Mouse (Mus musculus): ENCODE measurements around the gene Upp2.

The Upp2 gene

DNA sequence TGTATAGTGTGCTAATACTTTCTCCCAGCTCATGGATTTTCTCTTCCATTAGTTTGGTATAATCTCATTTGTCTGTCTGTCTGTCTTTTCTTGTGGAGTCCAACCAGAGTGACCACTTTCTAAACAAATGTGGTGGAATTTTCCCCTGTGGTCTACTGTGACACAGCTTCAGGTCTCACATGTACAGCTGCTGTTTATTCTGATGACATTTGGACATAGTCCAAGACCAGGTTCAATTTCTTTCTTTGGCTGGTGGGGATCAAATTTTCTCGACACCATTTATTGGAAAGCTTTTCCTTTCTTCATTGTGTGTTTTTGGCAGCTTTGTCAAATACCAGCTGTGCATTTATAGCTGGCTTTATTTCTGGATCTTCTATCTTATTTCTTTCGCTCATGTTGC is 191.0 kb downstream of the Upp2 start:
- Histone ChIP-seq H3K36me3 (ENCODE audit: control insufficient read depth, insufficient read depth, low read length, poor library complexity, severe bottlenecking) (no peaks in the 10 kb centered on the region), H3K27me3 (ENCODE audit: control insufficient read depth, insufficient read depth, low read length, poor library complexity, severe bottlenecking) (no peaks in the 10 kb centered on the region)
- DNase-seq (ENCODE audit: low read depth, low spot score): no peak

GRCm38 (mm10) chr2:58759676-58760075 is 192.6 kb downstream of the Upp2 start:
- Histone ChIP-seq H3K36me3 (ENCODE audit: control insufficient read depth, insufficient read depth, low read length, poor library complexity, severe bottlenecking) (no peaks in the 10 kb centered on the region), H3K27me3 (ENCODE audit: control insufficient read depth, insufficient read depth, low read length, poor library complexity, severe bottlenecking) (no peaks in the 10 kb centered on the region)
- DNase-seq (ENCODE audit: low read depth, low spot score): no peak

DNA sequence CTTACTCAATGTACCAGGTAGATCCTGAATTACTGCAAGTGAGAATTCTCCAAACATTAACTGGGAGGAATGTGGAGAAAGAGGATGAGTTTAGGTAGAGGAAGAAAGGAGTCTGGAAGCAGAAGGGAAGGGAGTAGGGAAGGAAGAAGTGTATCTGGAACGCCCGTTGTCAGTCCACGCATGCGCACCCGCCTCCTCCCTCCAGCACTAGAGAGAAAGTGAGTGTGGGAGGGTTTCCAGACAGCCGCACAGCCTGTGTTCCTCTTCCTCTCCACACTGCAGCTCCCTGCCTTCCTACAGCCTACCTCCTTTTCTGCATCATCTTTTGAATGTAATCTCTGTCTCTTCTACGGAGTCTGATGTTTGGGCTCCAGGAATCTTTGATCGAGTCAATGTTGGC is 198.0 kb downstream of the Upp2 start:
- DNase-seq (ENCODE audit: low read depth, low spot score): no peak
- Histone ChIP-seq H3K36me3 (ENCODE audit: control insufficient read depth, insufficient read depth, low read length, poor library complexity, severe bottlenecking) (no peaks in the 10 kb centered on the region), H3K27me3 (ENCODE audit: control insufficient read depth, insufficient read depth, low read length, poor library complexity, severe bottlenecking) (0 out of 2 replicates have a peak, but pooled peaks cover 2% of the 10 kb centered on the region)

GRCm38 (mm10) chr2:58773833-58774232 is 206.7 kb downstream of the Upp2 start:
- no peaks in the 10 kb centered on the region for H3K27me3 ChIP-seq (ENCODE audit: control insufficient read depth, insufficient read depth, low read length, poor library complexity, severe bottlenecking)
- no peak for DNase-seq (ENCODE audit: low read depth, low spot score)
- no peaks in the 10 kb centered on the region for H3K36me3 ChIP-seq (ENCODE audit: control insufficient read depth, insufficient read depth, low read length, poor library complexity, severe bottlenecking)

GRCm38 (mm10) chr2:58778986-58779495 is 211.9 kb downstream of the Upp2 start:
- no peaks in the 10 kb centered on the region for H3K27me3 ChIP-seq (ENCODE audit: control insufficient read depth, insufficient read depth, low read length, poor library complexity, severe bottlenecking)
- no peak for DNase-seq (ENCODE audit: low read depth, low spot score)
- no peaks in the 10 kb centered on the region for H3K36me3 ChIP-seq (ENCODE audit: control insufficient read depth, insufficient read depth, low read length, poor library complexity, severe bottlenecking)

GRCm38 (mm10) chr2:58783526-58783925 is 216.4 kb downstream of the Upp2 start:
- H3K36me3 ChIP-seq (ENCODE audit: control insufficient read depth, insufficient read depth, low read length, poor library complexity, severe bottlenecking): no peaks in the 10 kb centered on the region
- no peak for DNase-seq (ENCODE audit: low read depth, low spot score)

DNA sequence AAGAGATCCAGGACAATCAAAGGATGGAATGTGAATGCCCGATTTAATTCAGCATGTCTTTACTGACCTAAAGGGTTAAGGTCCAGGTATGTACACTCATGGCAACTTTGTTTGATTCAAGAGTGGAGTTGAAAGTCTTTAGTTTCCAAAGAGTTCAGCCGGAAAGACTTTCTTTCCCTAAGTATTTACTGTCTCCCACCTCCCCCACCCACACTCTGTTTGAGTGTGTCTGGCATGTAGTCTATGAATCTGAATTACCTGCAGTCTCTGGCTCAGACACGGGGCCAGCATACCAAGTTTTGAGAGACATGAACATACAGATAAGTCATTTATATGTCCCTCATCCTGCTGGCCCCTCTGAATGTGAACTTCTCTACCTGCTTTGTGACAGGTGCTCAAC is 219.1 kb downstream of the Upp2 start:
- Histone ChIP-seq H3K27me3 (ENCODE audit: control insufficient read depth, insufficient read depth, low read length, poor library complexity, severe bottlenecking) (no peaks in the 10 kb centered on the region; the same call in 1 of the 2 replicates), H3K36me3 (ENCODE audit: control insufficient read depth, insufficient read depth, low read length, poor library complexity, severe bottlenecking) (no peaks in the 10 kb centered on the region)
- DNase-seq (ENCODE audit: low read depth, low spot score): no peak

More at GRCm38 (mm10) chr2:58783526-58783925, 216.4 kb downstream of the Upp2 start:
- H3K27me3 ChIP-seq (ENCODE audit: control insufficient read depth, insufficient read depth, low read length, poor library complexity, severe bottlenecking): no peaks in the 10 kb centered on the region

- Histone ChIP-seq H3K36me3 (ENCODE audit: control insufficient read depth, insufficient read depth, low read length, poor library complexity, severe bottlenecking) (no peaks in the 10 kb centered on the region), H3K27me3 (ENCODE audit: control insufficient read depth, insufficient read depth, low read length, poor library complexity, severe bottlenecking) (no peaks in the 10 kb centered on the region; the same call in 1 of the 2 replicates)
- DNase-seq (ENCODE audit: low read depth, low spot score): no peak
Measured at GRCm38 (mm10) chr2:58786681-58787080, 219.6 kb downstream of the Upp2 start.

DNA sequence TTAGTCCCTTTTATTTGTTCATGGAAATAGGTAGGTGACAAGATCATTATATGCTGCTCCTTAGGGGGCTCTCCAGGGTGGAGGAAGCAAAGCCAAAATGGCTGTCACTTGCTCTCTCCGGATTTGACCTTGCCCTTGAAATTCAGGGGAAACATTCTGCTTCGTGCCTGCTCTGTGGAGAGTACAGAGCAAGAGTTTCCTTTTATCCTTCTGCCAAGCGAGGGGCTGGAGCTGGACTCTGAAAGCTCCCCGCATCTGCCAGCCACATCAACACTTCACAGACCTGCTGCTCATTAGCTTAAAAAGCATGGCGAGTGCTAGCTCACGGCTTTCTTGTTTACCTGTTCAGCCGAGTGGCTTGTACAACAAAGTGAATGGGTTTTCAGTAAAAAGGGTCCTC is 220.3 kb downstream of the Upp2 start:
- H3K27me3 ChIP-seq (ENCODE audit: control insufficient read depth, insufficient read depth, low read length, poor library complexity, severe bottlenecking): no peaks in the 10 kb centered on the region; the same call in 1 of the 2 replicates
- no peaks in the 10 kb centered on the region for H3K36me3 ChIP-seq (ENCODE audit: control insufficient read depth, insufficient read depth, low read length, poor library complexity, severe bottlenecking)
- no peak for DNase-seq (ENCODE audit: low read depth, low spot score)

GRCm38 (mm10) chr2:58789934-58790333 is 222.8 kb downstream of the Upp2 start:
- Histone ChIP-seq H3K27me3 (ENCODE audit: control insufficient read depth, insufficient read depth, low read length, poor library complexity, severe bottlenecking) (no peaks in the 10 kb centered on the region; the same call in 1 of the 2 replicates), H3K36me3 (ENCODE audit: control insufficient read depth, insufficient read depth, low read length, poor library complexity, severe bottlenecking) (no peaks in the 10 kb centered on the region)
- DNase-seq (ENCODE audit: low read depth, low spot score): no peak

DNA sequence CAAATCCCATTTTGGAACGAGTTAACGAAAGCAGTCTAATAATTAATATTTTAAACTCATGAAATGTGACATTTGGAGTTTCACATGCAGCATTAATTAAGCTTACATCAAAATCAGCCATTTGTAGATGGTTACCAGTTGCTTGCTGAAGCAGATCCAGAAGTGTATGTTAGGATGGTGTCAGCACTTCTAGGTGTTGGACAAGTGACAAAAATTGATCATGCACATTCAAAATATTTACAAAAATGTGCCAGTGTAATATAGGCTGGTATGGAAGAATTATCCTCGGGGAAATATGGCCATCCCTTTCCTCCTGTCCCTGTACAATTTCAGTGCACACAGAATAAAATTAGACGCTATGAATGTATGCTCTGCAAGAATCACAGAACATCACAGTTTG is 223.3 kb downstream of the Upp2 start:
- H3K27me3 ChIP-seq (ENCODE audit: control insufficient read depth, insufficient read depth, low read length, poor library complexity, severe bottlenecking): no peaks in the 10 kb centered on the region; the same call in 1 of the 2 replicates
- no peaks in the 10 kb centered on the region for H3K36me3 ChIP-seq (ENCODE audit: control insufficient read depth, insufficient read depth, low read length, poor library complexity, severe bottlenecking)
- DNase-seq (ENCODE audit: low read depth, low spot score): no peak

GRCm38 (mm10) chr2:58794489-58794888 is 227.4 kb downstream of the Upp2 start:
- Histone ChIP-seq H3K27me3 (ENCODE audit: control insufficient read depth, insufficient read depth, low read length, poor library complexity, severe bottlenecking) (no peaks in the 10 kb centered on the region), H3K36me3 (ENCODE audit: control insufficient read depth, insufficient read depth, low read length, poor library complexity, severe bottlenecking) (no peaks in the 10 kb centered on the region)
- DNase-seq (ENCODE audit: low read depth, low spot score): no peak

- no peak for DNase-seq (ENCODE audit: low read depth, low spot score)
- Histone ChIP-seq H3K36me3 (ENCODE audit: control insufficient read depth, insufficient read depth, low read length, poor library complexity, severe bottlenecking) (no peaks in the 10 kb centered on the region), H3K27me3 (ENCODE audit: control insufficient read depth, insufficient read depth, low read length, poor library complexity, severe bottlenecking) (no peaks in the 10 kb centered on the region)
Measured at GRCm38 (mm10) chr2:58795432-58795831, 228.3 kb downstream of the Upp2 start.

GRCm38 (mm10) chr2:58797506-58797905 is 230.4 kb downstream of the Upp2 start:
- H3K27me3 ChIP-seq (ENCODE audit: control insufficient read depth, insufficient read depth, low read length, poor library complexity, severe bottlenecking): no peaks in the 10 kb centered on the region
- no peak for DNase-seq (ENCODE audit: low read depth, low spot score)
- H3K36me3 ChIP-seq (ENCODE audit: control insufficient read depth, insufficient read depth, low read length, poor library complexity, severe bottlenecking): no peaks in the 10 kb centered on the region

DNA sequence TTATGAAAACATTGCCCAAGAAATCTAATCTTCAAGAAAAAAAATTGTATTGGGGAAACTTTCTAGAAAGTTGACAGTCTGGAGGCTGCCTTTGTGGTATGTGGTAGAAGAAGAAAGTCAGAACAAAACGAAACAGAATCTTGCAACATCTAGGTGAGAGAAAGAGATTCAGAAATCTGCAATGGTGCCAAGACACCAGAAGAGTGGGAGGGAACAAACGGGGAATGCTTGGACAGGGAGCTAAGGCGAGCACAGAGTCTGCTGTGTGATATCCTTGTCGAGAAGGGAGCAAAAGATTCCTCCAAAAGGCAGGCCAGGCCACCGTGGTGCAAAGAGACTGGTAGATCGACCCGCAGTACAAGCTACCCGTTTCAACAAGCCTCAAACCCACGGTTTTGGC is 232.0 kb downstream of the Upp2 start:
- DNase-seq (ENCODE audit: low read depth, low spot score): no peak
- Histone ChIP-seq H3K27me3 (ENCODE audit: control insufficient read depth, insufficient read depth, low read length, poor library complexity, severe bottlenecking) (no peaks in the 10 kb centered on the region), H3K36me3 (ENCODE audit: control insufficient read depth, insufficient read depth, low read length, poor library complexity, severe bottlenecking) (no peaks in the 10 kb centered on the region)

- no peaks in the 10 kb centered on the region for H3K27me3 ChIP-seq (ENCODE audit: control insufficient read depth, insufficient read depth, low read length, poor library complexity, severe bottlenecking)
- no peak for DNase-seq (ENCODE audit: low read depth, low spot score)
- no peaks in the 10 kb centered on the region for H3K36me3 ChIP-seq (ENCODE audit: control insufficient read depth, insufficient read depth, low read length, poor library complexity, severe bottlenecking)
Measured at GRCm38 (mm10) chr2:58799623-58800022, 232.5 kb downstream of the Upp2 start.
